Mouse (Mus musculus) intestine, postnatal 0 days (tissue): Measurements from ENCODE around the gene Doc2g. TPM values are rescaled to one million over a fixed set of nuclear protein-coding genes. Genes with fewer than 3 reads are reported as not detected.

Source experiments
- ATAC-seq: fragments of 200-750 bp; cut with Nextera tagmentation; 2 replicates; pipeline ENCODE4 v1.8.0; 2017; ENCODE audit warnings: mild to moderate bottlenecking, moderate TSS enrichment, moderate library complexity
- H3K27ac ChIP-seq: fragments of 300-500 bp; sonication (generic); 2 replicates; pipeline ENCODE4 v1.5.1; 2014; ENCODE audit warnings: mild to moderate bottlenecking, low read depth, low read length, moderate library complexity
- H3K27me3 ChIP-seq: fragments of 300-500 bp; sonication (generic); replicated peaks from 2 replicates; pipeline ENCODE4 v1.6.1; 2014; ENCODE audit warnings: low read length, mixed read lengths; ENCODE audit not compliant: control insufficient read depth, insufficient read depth
- H3K36me3 ChIP-seq: fragments of 300-500 bp; sonication (generic); 2 replicates; pipeline ENCODE4 v1.6.1; 2014; ENCODE audit warnings: mild to moderate bottlenecking, moderate library complexity; ENCODE audit not compliant: control insufficient read depth, insufficient read depth
- H3K4me1 ChIP-seq: fragments of 300-500 bp; sonication (generic); replicated peaks from 2 replicates; pipeline ENCODE4 v1.6.1; 2014; ENCODE audit warnings: antibody characterized with exemption, low read length, mixed read lengths; ENCODE audit not compliant: control insufficient read depth, insufficient read depth
- H3K4me2 ChIP-seq: fragments of 300-500 bp; sonication (generic); replicated peaks from 2 replicates; pipeline ENCODE4 v1.6.1; 2014; ENCODE audit warnings: low read depth, mild to moderate bottlenecking, moderate library complexity
- H3K4me3 ChIP-seq: fragments of 300-500 bp; sonication (generic); 2 replicates; pipeline ENCODE4 v1.5.1; 2014; ENCODE audit warnings: low read depth, low read length
- H3K9ac ChIP-seq: fragments of 300-500 bp; sonication (generic); 2 replicates; pipeline ENCODE4 v1.6.1; 2014; ENCODE audit warnings: mild to moderate bottlenecking, low read depth, low read length
- H3K9me3 ChIP-seq: fragments of 300-500 bp; sonication (generic); 2 replicates; pipeline ENCODE4 v1.6.1; 2016; ENCODE audit warnings: mixed run types; ENCODE audit not compliant: control insufficient read depth
- CTCF ChIP-seq: sonication (generic); IDR thresholded peaks from 2 replicates; pipeline ENCODE4 v1.5.1; 2016; ENCODE audit warnings: low read depth, mild to moderate bottlenecking, control low read depth, antibody characterized with exemption, moderate library complexity
- WGBS: fragments of 180-500 bp; shearing (Covaris S2); extraction: QIAGEN DNeasy Blood & Tissue Kit; methylation state at CpG from one replicate; pipeline ENCODE4 v1.1.7; 2014; 5-methylcytosine and 5-hydroxymethylcytosine counted together
- polyA plus RNA-seq: library from polyadenylated mRNA; unstranded; fragments of >200 nt; fragmentation: Nextera tagmentation; extraction: Ambion mirVana; gene quantifications from 2 replicates; pipeline ENCODE4 v1.2.1, GENCODE M21; 2015

Gene Doc2g
- polyA plus RNA-seq, 1 experiment from 2014 or later = 0.64 TPM

GRCm38 (mm10) chr19:4014802-4015201, 11.7 kb downstream of the Doc2g start:
- no peak for TF ChIP-seq CTCF
- no peak overlapping the region for H3K9ac ChIP-seq
- no peak for ATAC-seq

GRCm38 (mm10) chr19:4015635-4016034, 12.5 kb downstream of the Doc2g start:
- no peak overlapping the region for H3K4me2 ChIP-seq
- ATAC-seq = no peak
- no peak overlapping the region for H3K4me3 ChIP-seq
- H3K4me1 ChIP-seq = no peaks in the 10 kb centered on the region
- no peak overlapping the region for H3K9ac ChIP-seq
- 69% methylated on average over 5 of the region's 5 CpGs for WGBS
- no peaks in the 10 kb centered on the region for H3K27me3 ChIP-seq
- H3K9me3 ChIP-seq = no peaks in the 10 kb centered on the region
- H3K36me3 ChIP-seq = no peaks in the 10 kb centered on the region
- no peak for TF ChIP-seq CTCF
- H3K27ac ChIP-seq = no peak overlapping the region

More at GRCm38 (mm10) chr19:4014802-4015201, 11.7 kb downstream of the Doc2g start:
- Histone ChIP-seq H3K9me3 (no peaks in the 10 kb centered on the region), H3K4me1 (no peaks in the 10 kb centered on the region), H3K4me2 (no peak overlapping the region), H3K4me3 (no peak overlapping the region), H3K36me3 (peaks cover 7% of the 10 kb centered on the region), H3K27me3 (no peaks in the 10 kb centered on the region), H3K27ac (no peak overlapping the region)

- Histone ChIP-seq H3K4me2 (no peak overlapping the region), H3K9me3 (no peaks in the 10 kb centered on the region), H3K27me3 (no peaks in the 10 kb centered on the region), H3K4me1 (no peaks in the 10 kb centered on the region), H3K36me3 (no peaks in the 10 kb centered on the region), H3K4me3 (no peak overlapping the region), H3K9ac (no peak overlapping the region), H3K27ac (no peak overlapping the region)
- no peak for TF ChIP-seq CTCF
- 62% methylated on average over 10 of the region's 10 CpGs for WGBS
- no peak for ATAC-seq
Measured at GRCm38 (mm10) chr19:4017921-4018587, 14.9 kb downstream of the Doc2g start.

- peak; percentile 82 for ATAC-seq
- no peaks in the 10 kb centered on the region for H3K36me3 ChIP-seq
- no peak overlapping the region for H3K4me3 ChIP-seq
- no peaks in the 10 kb centered on the region for H3K4me1 ChIP-seq
- WGBS = 27% methylated on average over 18 of the region's 18 CpGs
- no peak overlapping the region for H3K4me2 ChIP-seq
- H3K9ac ChIP-seq = no peak overlapping the region
- no peak overlapping the region for H3K27ac ChIP-seq
- peak; percentile 90 for TF ChIP-seq CTCF
- no peaks in the 10 kb centered on the region for H3K9me3 ChIP-seq
- H3K27me3 ChIP-seq = no peaks in the 10 kb centered on the region
Measured at GRCm38 (mm10) chr19:4018743-4019583, 15.8 kb downstream of the Doc2g start.

- no peak overlapping the region for H3K4me2 ChIP-seq
- WGBS = 46% methylated on average over 7 of the region's 7 CpGs
- H3K4me3 ChIP-seq = no peak overlapping the region
- no peak for ATAC-seq
- no peaks in the 10 kb centered on the region for H3K4me1 ChIP-seq
- no peak overlapping the region for H3K9ac ChIP-seq
- H3K36me3 ChIP-seq = no peaks in the 10 kb centered on the region
- H3K27me3 ChIP-seq = no peaks in the 10 kb centered on the region
- TF ChIP-seq CTCF = no peak
- H3K27ac ChIP-seq = no peak overlapping the region
- H3K9me3 ChIP-seq = 0 out of 2 replicates have a peak, but pooled peaks cover 4% of the 10 kb centered on the region
Measured at GRCm38 (mm10) chr19:4023185-4023584, 20.1 kb downstream of the Doc2g start.

- Histone ChIP-seq H3K4me3 (no peak overlapping the region), H3K36me3 (no peaks in the 10 kb centered on the region), H3K27ac (no peak overlapping the region), H3K4me1 (no peaks in the 10 kb centered on the region), H3K27me3 (no peaks in the 10 kb centered on the region), H3K9ac (no peak overlapping the region), H3K9me3 (0 out of 2 replicates have a peak, but pooled peaks cover 4% of the 10 kb centered on the region), H3K4me2 (no peak overlapping the region)
- no peak for TF ChIP-seq CTCF
- no peak for ATAC-seq
Measured at GRCm38 (mm10) chr19:4027576-4027975, 24.5 kb downstream of the Doc2g start.
